Mouse (Mus musculus): ENCODE results near the gene Cenpv.

- TF ChIP-seq CTCF (IDR thresholded peaks at IDR 0.05; ENCODE audit: extremely low read depth, insufficient read depth, insufficient read length, insufficient replicate concordance), result peak; percentile 86; the same call in 1 of the 2 replicates
- no peak; the same call in 1 of the 2 replicates for TF ChIP-seq POLR2A (IDR thresholded peaks at IDR 0.05; ENCODE audit: low read depth, low read length)
Measured at GRCm38 (mm10) chr11:62575297-62575658, 36.2 kb upstream of the Cenpv start.
